Mouse (Mus musculus): Measurements from ENCODE around the gene Ctsd. TPM values are rescaled to one million over a fixed set of nuclear protein-coding genes. Genes with fewer than 3 reads are reported as not detected.

Ctsd gene
- 1,049 and 1,105 TPM in 2 replicates for total RNA-seq (2014; rRNA removed; ENCODE audit: low replicate concordance)
- polyA plus RNA-seq (2015; fragmentation: Nextera tagmentation; extraction: Ambion mirVana) = 484 and 489 TPM in 2 replicates

- TF ChIP-seq EP300 (IDR thresholded peaks at IDR 0.05; ENCODE audit: low read depth) = no peak
- TF ChIP-seq CTCF (IDR thresholded peaks at IDR 0.05; ENCODE audit: low read depth) = no peak
- under 1% methylated on average over 50 of the region's 55 CpGs for WGBS
- H3K4me1 ChIP-seq (ENCODE audit: control insufficient read depth, insufficient read depth) = peaks cover 14% of the 10 kb centered on the region
- no peaks in the 10 kb centered on the region for H3K9me3 ChIP-seq (replicated peaks; ENCODE audit: control insufficient read depth, low read length)
- DNase-seq (ENCODE audit: low spot score) = peak; percentile 98
- H3K27me3 ChIP-seq (ENCODE audit: control insufficient read depth, insufficient read depth, low read length) = no peaks in the 10 kb centered on the region
- H3K36me3 ChIP-seq (replicated peaks; ENCODE audit: control insufficient read depth, insufficient read depth, low read length) = peaks cover 32% of the 10 kb centered on the region
- H3K4me2 ChIP-seq (ENCODE audit: low read depth, low read length) = peak within 1 kb of the TSS; percentile 87
- H3K9ac ChIP-seq (replicated peaks; ENCODE audit: low read depth, low read length) = peak within 1 kb of the TSS; percentile 87
- peak within 1 kb of the TSS; percentile 77 for H3K4me3 ChIP-seq (ENCODE audit: low read depth, low read length)
- H3K27ac ChIP-seq (ENCODE audit: low read depth) = peak within 1 kb of the TSS; percentile 92
- peak; percentile 96 for ATAC-seq (ENCODE audit: insufficient read depth, low read depth)
Observed at GRCm38 (mm10) chr7:142387419-142388148, at the start of gene Ctsd. TSS of gene Ctsd (minus strand) at chr7:142388038.

DNA sequence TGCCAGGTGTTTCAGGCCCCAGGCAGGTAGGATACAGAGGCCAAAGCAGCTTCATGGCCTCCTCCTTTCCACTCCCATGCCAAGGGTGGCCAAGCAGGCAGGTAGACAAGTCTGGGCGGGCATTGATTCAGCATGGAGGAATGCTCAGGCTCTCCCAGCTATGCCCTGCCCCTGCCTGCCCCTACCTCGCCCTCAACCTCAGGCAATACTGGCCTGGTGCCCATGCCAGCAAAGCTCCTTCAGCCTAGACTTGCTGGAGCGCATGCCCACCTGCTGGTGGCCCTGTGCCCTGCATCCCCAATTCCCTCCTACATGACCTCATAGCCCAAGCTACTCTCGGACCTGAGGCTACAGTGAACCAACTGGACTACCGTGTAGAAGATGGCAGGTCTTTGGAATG is 49.5 kb upstream of the Ctsd start:
- no peak overlapping the region for H3K4me2 ChIP-seq (ENCODE audit: low read depth, low read length)
- 75% methylated on average over 5 of the region's 5 CpGs for WGBS
- no peaks in the 10 kb centered on the region for H3K9me3 ChIP-seq (replicated peaks; ENCODE audit: control insufficient read depth, low read length)
- ATAC-seq (ENCODE audit: insufficient read depth, low read depth) (no peak), DNase-seq (ENCODE audit: low spot score) (no peak)
- TF ChIP-seq CTCF (IDR thresholded peaks at IDR 0.05; ENCODE audit: low read depth) (peak; percentile 24; the same call in 1 of the 2 replicates), EP300 (IDR thresholded peaks at IDR 0.05; ENCODE audit: low read depth) (no peak)
- no peak overlapping the region for H3K4me3 ChIP-seq (ENCODE audit: low read depth, low read length)
- H3K36me3 ChIP-seq (replicated peaks; ENCODE audit: control insufficient read depth, insufficient read depth, low read length) = no peaks in the 10 kb centered on the region
- H3K27me3 ChIP-seq (ENCODE audit: control insufficient read depth, insufficient read depth, low read length) = no peaks in the 10 kb centered on the region
- no peak overlapping the region for H3K9ac ChIP-seq (replicated peaks; ENCODE audit: low read depth, low read length)
- H3K4me1 ChIP-seq (ENCODE audit: control insufficient read depth, insufficient read depth) = peaks cover 11% of the 10 kb centered on the region
- H3K27ac ChIP-seq (ENCODE audit: low read depth) = no peak overlapping the region

GRCm38 (mm10) chr7:142435524-142435923 is 47.7 kb upstream of the Ctsd start:
- peaks cover under 1% of the 10 kb centered on the region; the same call in 1 of the 2 replicates for H3K4me1 ChIP-seq (ENCODE audit: control insufficient read depth, insufficient read depth)
- no peaks in the 10 kb centered on the region for H3K27me3 ChIP-seq (ENCODE audit: control insufficient read depth, insufficient read depth, low read length)
- TF ChIP-seq CTCF (IDR thresholded peaks at IDR 0.05; ENCODE audit: low read depth) (peak; percentile 88), EP300 (IDR thresholded peaks at IDR 0.05; ENCODE audit: low read depth) (no peak)
- ATAC-seq (ENCODE audit: insufficient read depth, low read depth) (peak; percentile 56), DNase-seq (ENCODE audit: low spot score) (peak; percentile 80)
- no peaks in the 10 kb centered on the region for H3K9me3 ChIP-seq (replicated peaks; ENCODE audit: control insufficient read depth, low read length)
- no peak overlapping the region for H3K4me3 ChIP-seq (ENCODE audit: low read depth, low read length)
- no peak overlapping the region for H3K9ac ChIP-seq (replicated peaks; ENCODE audit: low read depth, low read length)
- H3K4me2 ChIP-seq (ENCODE audit: low read depth, low read length) = no peak overlapping the region
- WGBS = 14% methylated on average over 4 of the region's 4 CpGs
- no peak overlapping the region; the same call in 1 of the 2 replicates for H3K27ac ChIP-seq (ENCODE audit: low read depth)
- no peaks in the 10 kb centered on the region for H3K36me3 ChIP-seq (replicated peaks; ENCODE audit: control insufficient read depth, insufficient read depth, low read length)

GRCm38 (mm10) chr7:142434137-142434865 is 46.5 kb upstream of the Ctsd start, which contains the start of gene Syt8:
TSS of gene Syt8 (plus strand) at chr7:142434850.
- H3K36me3 ChIP-seq (replicated peaks; ENCODE audit: control insufficient read depth, insufficient read depth, low read length) = no peaks in the 10 kb centered on the region
- H3K4me3 ChIP-seq (ENCODE audit: low read depth, low read length) = no peak within 1 kb of the TSS
- H3K27me3 ChIP-seq (ENCODE audit: control insufficient read depth, insufficient read depth, low read length) = no peaks in the 10 kb centered on the region
- WGBS = 71% methylated on average over 10 of the region's 10 CpGs
- H3K9me3 ChIP-seq (replicated peaks; ENCODE audit: control insufficient read depth, low read length) = no peaks in the 10 kb centered on the region
- 0 out of 2 replicates have a peak within 1 kb of the TSS, but pooled peaks have one; percentile 27 for H3K9ac ChIP-seq (replicated peaks; ENCODE audit: low read depth, low read length)
- no peak for TF ChIP-seq CTCF (IDR thresholded peaks at IDR 0.05; ENCODE audit: low read depth)
- TF ChIP-seq EP300 (IDR thresholded peaks at IDR 0.05; ENCODE audit: low read depth) = no peak
- peak within 1 kb of the TSS; percentile 41 for H3K27ac ChIP-seq (ENCODE audit: low read depth)
- DNase-seq (ENCODE audit: low spot score) = no peak
- no peak for ATAC-seq (ENCODE audit: insufficient read depth, low read depth)
- H3K4me1 ChIP-seq (ENCODE audit: control insufficient read depth, insufficient read depth) = peaks cover 10% of the 10 kb centered on the region; the same call in 1 of the 2 replicates
- H3K4me2 ChIP-seq (ENCODE audit: low read depth, low read length) = no peak within 1 kb of the TSS

GRCm38 (mm10) chr7:142433623-142434022 is 45.8 kb upstream of the Ctsd start:
- Histone ChIP-seq H3K9me3 (replicated peaks; ENCODE audit: control insufficient read depth, low read length) (no peaks in the 10 kb centered on the region), H3K36me3 (replicated peaks; ENCODE audit: control insufficient read depth, insufficient read depth, low read length) (no peaks in the 10 kb centered on the region), H3K4me1 (ENCODE audit: control insufficient read depth, insufficient read depth) (peaks cover 10% of the 10 kb centered on the region; the same call in 1 of the 2 replicates), H3K27ac (ENCODE audit: low read depth) (peak overlapping the region; percentile 41; the same call in 1 of the 2 replicates), H3K4me2 (ENCODE audit: low read depth, low read length) (no peak overlapping the region), H3K27me3 (ENCODE audit: control insufficient read depth, insufficient read depth, low read length) (no peaks in the 10 kb centered on the region), H3K4me3 (ENCODE audit: low read depth, low read length) (no peak overlapping the region), H3K9ac (replicated peaks; ENCODE audit: low read depth, low read length) (0 out of 2 replicates have a peak overlapping the region, but pooled peaks have one; percentile 27)
- 34% methylated on average over 19 of the region's 19 CpGs for WGBS
- TF ChIP-seq CTCF (IDR thresholded peaks at IDR 0.05; ENCODE audit: low read depth) (no peak), EP300 (IDR thresholded peaks at IDR 0.05; ENCODE audit: low read depth) (no peak)
- DNase-seq (ENCODE audit: low spot score) (no peak), ATAC-seq (ENCODE audit: insufficient read depth, low read depth) (no peak)
